Mouse (Mus musculus): ENCODE data around the gene Gm340.

The Gm340 gene

GRCm38 (mm10) chr19:41581706-41582420 is at the start of gene Gm340:
TSS of gene Gm340 (plus strand) at chr19:41582370.
- no peak for DNase-seq (ENCODE audit: low read depth, low spot score)

GRCm38 (mm10) chr19:41534021-41534420 is 48.1 kb upstream of the Gm340 start:
- no peak for DNase-seq (ENCODE audit: low read depth, low spot score)

GRCm38 (mm10) chr19:41556981-41557380 is 25.2 kb upstream of the Gm340 start:
- DNase-seq (ENCODE audit: low read depth, low spot score) = no peak

GRCm38 (mm10) chr19:41557491-41557890 is 24.7 kb upstream of the Gm340 start:
- no peak for DNase-seq (ENCODE audit: low read depth, low spot score)

- DNase-seq (ENCODE audit: low read depth, low spot score) = no peak
These were observed 23.2 kb upstream of the Gm340 start for GRCm38 (mm10) chr19:41558891-41559486.

GRCm38 (mm10) chr19:41560856-41561255 is 21.3 kb upstream of the Gm340 start:
- DNase-seq (ENCODE audit: low read depth, low spot score) = no peak

- DNase-seq (ENCODE audit: low read depth, low spot score) = no peak
These were observed 13.4 kb upstream of the Gm340 start for GRCm38 (mm10) chr19:41568791-41569190.

- no peak for DNase-seq (ENCODE audit: low read depth, low spot score)
These were observed 8.5 kb upstream of the Gm340 start for GRCm38 (mm10) chr19:41573700-41574099.

- DNase-seq (ENCODE audit: low read depth, low spot score) = no peak
These were observed 4.6 kb upstream of the Gm340 start for GRCm38 (mm10) chr19:41577576-41577975.

- DNase-seq (ENCODE audit: low read depth, low spot score) = no peak
These were observed 2.8 kb upstream of the Gm340 start for GRCm38 (mm10) chr19:41579311-41579920.

GRCm38 (mm10) chr19:41582918-41583514 is 846 bp downstream of the Gm340 start:
- no peak for DNase-seq (ENCODE audit: low read depth, low spot score)

GRCm38 (mm10) chr19:41586752-41587151 is 4.6 kb downstream of the Gm340 start:
- DNase-seq (ENCODE audit: low read depth, low spot score) = no peak

- no peak for DNase-seq (ENCODE audit: low read depth, low spot score)
These were observed 5.5 kb downstream of the Gm340 start for GRCm38 (mm10) chr19:41587431-41588222.

- no peak for DNase-seq (ENCODE audit: low read depth, low spot score)
These were observed 6.9 kb downstream of the Gm340 start for GRCm38 (mm10) chr19:41589026-41589425.

- DNase-seq (ENCODE audit: low read depth, low spot score) = no peak
These were observed 7.5 kb downstream of the Gm340 start for GRCm38 (mm10) chr19:41589681-41590080.

- DNase-seq (ENCODE audit: low read depth, low spot score) = no peak
These were observed 9.6 kb downstream of the Gm340 start for GRCm38 (mm10) chr19:41591808-41592207.

- no peak for DNase-seq (ENCODE audit: low read depth, low spot score)
These were observed 15.2 kb downstream of the Gm340 start for GRCm38 (mm10) chr19:41597170-41597894.

- no peak for DNase-seq (ENCODE audit: low read depth, low spot score)
These were observed 18.5 kb downstream of the Gm340 start for GRCm38 (mm10) chr19:41600647-41601046.

- DNase-seq (ENCODE audit: low read depth, low spot score) = no peak
These were observed 24.2 kb downstream of the Gm340 start for GRCm38 (mm10) chr19:41606208-41606987.

GRCm38 (mm10) chr19:41611683-41612082 is 29.5 kb downstream of the Gm340 start:
- DNase-seq (ENCODE audit: low read depth, low spot score) = no peak
